Mouse (Mus musculus): ENCODE data around the gene Vps54.
"Not testable (repeated sequence)": the region's sequence is repeated elsewhere in the genome, so short reads cannot be mapped to it uniquely, and the experiment has no call there.

Vps54 gene

GRCm38 (mm10) chr11:21239021-21239661 is at the start of gene Vps54:
Gene Vps54, plus strand, starts transcription at chr11:21239281.
- peak; percentile 35 for DNase-seq (ENCODE audit: low read depth, low spot score)

GRCm38 (mm10) chr11:21191821-21192220 is 47.3 kb upstream of the Vps54 start:
- not testable (repeated sequence) for DNase-seq (ENCODE audit: low read depth, low spot score)

GRCm38 (mm10) chr11:21194851-21195250 is 44.2 kb upstream of the Vps54 start:
- DNase-seq (ENCODE audit: low read depth, low spot score) = no peak

GRCm38 (mm10) chr11:21209046-21209445 is 30.0 kb upstream of the Vps54 start:
- DNase-seq (ENCODE audit: low read depth, low spot score) = peak; percentile 31

- peak; percentile 15 for DNase-seq (ENCODE audit: low read depth, low spot score)
These were observed 29.4 kb upstream of the Vps54 start for GRCm38 (mm10) chr11:21209701-21210100.

- DNase-seq (ENCODE audit: low read depth, low spot score) = no peak
These were observed 21.7 kb upstream of the Vps54 start for GRCm38 (mm10) chr11:21217419-21217818.

- no peak for DNase-seq (ENCODE audit: low read depth, low spot score)
These were observed 19.8 kb upstream of the Vps54 start for GRCm38 (mm10) chr11:21219281-21219680.

GRCm38 (mm10) chr11:21219851-21220587 is 19.1 kb upstream of the Vps54 start:
- DNase-seq (ENCODE audit: low read depth, low spot score) = no peak

- no peak for DNase-seq (ENCODE audit: low read depth, low spot score)
These were observed 18.3 kb upstream of the Vps54 start for GRCm38 (mm10) chr11:21220754-21221153.

- no peak for DNase-seq (ENCODE audit: low read depth, low spot score)
These were observed 17.7 kb upstream of the Vps54 start for GRCm38 (mm10) chr11:21221396-21221795.

- DNase-seq (ENCODE audit: low read depth, low spot score) = no peak
These were observed 16.4 kb upstream of the Vps54 start for GRCm38 (mm10) chr11:21222606-21223207.

GRCm38 (mm10) chr11:21223539-21223938 is 15.5 kb upstream of the Vps54 start:
- no peak for DNase-seq (ENCODE audit: low read depth, low spot score)

- no peak for DNase-seq (ENCODE audit: low read depth, low spot score)
These were observed 15.0 kb upstream of the Vps54 start for GRCm38 (mm10) chr11:21224041-21224440.

- no peak for DNase-seq (ENCODE audit: low read depth, low spot score)
These were observed 14.6 kb upstream of the Vps54 start for GRCm38 (mm10) chr11:21224446-21224845.

- no peak for DNase-seq (ENCODE audit: low read depth, low spot score)
These were observed 14.1 kb upstream of the Vps54 start for GRCm38 (mm10) chr11:21224983-21225382.

- no peak for DNase-seq (ENCODE audit: low read depth, low spot score)
These were observed 3.7 kb upstream of the Vps54 start for GRCm38 (mm10) chr11:21235381-21235780.

- DNase-seq (ENCODE audit: low read depth, low spot score) = no peak
These were observed 3.3 kb upstream of the Vps54 start for GRCm38 (mm10) chr11:21235821-21236220.

- no peak for DNase-seq (ENCODE audit: low read depth, low spot score)
These were observed 2.1 kb upstream of the Vps54 start for GRCm38 (mm10) chr11:21236996-21237395.

- DNase-seq (ENCODE audit: low read depth, low spot score) = no peak
These were observed 1.4 kb upstream of the Vps54 start for GRCm38 (mm10) chr11:21237474-21238278.

- DNase-seq (ENCODE audit: low read depth, low spot score) = peak; percentile 41
These were observed 631 bp upstream of the Vps54 start for GRCm38 (mm10) chr11:21238279-21239020.
